Mouse (Mus musculus) cerebellum, adult 2 months (tissue): ENCODE results near the gene Sema5b.

Source experiments
- CTCF ChIP-seq: fragments of 200-500 bp; IDR thresholded peaks from 2 replicates; pipeline ENCODE4 v1.5.1; 2011; ENCODE audit warnings: low read depth, mild to moderate bottlenecking, control low read depth, low read length, moderate library complexity, borderline replicate concordance; ENCODE audit not compliant: insufficient read depth
- POLR2A ChIP-seq: fragments of 200-500 bp; IDR thresholded peaks from 2 replicates; pipeline ENCODE4 v1.6.1; 2011; ENCODE audit warnings: low read length, control low read depth, borderline replicate concordance; ENCODE audit not compliant: insufficient read depth

DNA sequence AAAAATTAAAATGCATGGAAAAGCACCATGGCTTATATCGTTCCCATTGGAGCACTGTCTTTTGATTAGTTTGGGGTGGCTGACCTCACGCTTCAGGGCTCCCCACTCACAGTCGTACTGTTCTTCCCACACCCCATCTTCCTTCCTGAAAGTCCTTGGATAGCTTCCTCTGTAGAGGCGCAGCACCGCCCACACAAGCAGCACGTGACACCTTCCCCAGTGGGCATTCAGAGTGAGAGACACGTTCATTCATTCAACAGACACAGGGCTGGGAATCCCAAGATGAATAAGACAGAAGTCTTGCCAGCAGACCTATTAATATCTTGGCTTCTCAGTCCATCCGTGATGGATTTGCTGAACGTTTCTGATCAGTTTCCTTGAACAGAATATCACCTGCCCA lies 61.6 kb downstream of the Sema5b start:
- TF ChIP-seq CTCF (no peak), POLR2A (no peak)
